Mouse (Mus musculus): ENCODE data around the gene Pik3r6. TPM values are rescaled to one million over a fixed set of nuclear protein-coding genes. Genes with fewer than 3 reads are reported as not detected.

Pik3r6 gene
- total and polyA plus RNA-seq, 3 experiments: 0.42 to 1.5 TPM; not detected in 1

DNA sequence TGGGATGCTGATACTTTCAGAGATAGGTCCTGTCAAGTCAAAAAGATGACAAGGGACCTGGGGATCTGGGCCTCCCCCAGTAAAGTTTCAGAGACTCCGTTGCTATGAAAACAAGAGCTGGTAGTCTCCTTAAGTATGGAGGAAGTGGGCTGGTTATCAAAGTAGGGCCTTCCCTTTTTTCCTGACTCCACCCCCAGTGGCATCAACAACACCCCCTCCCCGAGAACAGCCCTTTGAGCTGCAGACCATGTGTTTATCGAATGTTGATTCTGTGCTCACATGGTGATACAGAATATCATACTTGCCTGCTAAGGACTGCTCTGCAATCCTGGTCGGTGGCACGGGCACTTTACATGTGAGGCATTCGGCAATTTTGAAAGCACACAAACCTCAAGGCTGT lies 19.6 kb upstream of the Pik3r6 start (continued):
- no peak for TF ChIP-seq ZKSCAN1 (IDR thresholded peaks at IDR 0.05; ENCODE audit: low read depth, low read length)
- peak; percentile 54; the same call in 1 of the 2 replicates for TF ChIP-seq TBP (IDR thresholded peaks at IDR 0.05; ENCODE audit: low read depth, low read length)
- no peak for TF ChIP-seq CHD2 (IDR thresholded peaks at IDR 0.05; ENCODE audit: low read length)
- no peak for TF ChIP-seq CHD1 (IDR thresholded peaks at IDR 0.05; ENCODE audit: low read depth, low read length)
- TF ChIP-seq MYC (IDR thresholded peaks at IDR 0.05; ENCODE audit: low read depth, low read length): peak; percentile 86
- TF ChIP-seq MAX (IDR thresholded peaks at IDR 0.05; ENCODE audit: low read length): peak; percentile 93
- TF ChIP-seq POLR2A (IDR thresholded peaks at IDR 0.05; ENCODE audit: control insufficient read depth in 1 of 2, insufficient read depth in 1 of 2, low read depth in 1 of 2, low read length in 2 of 2, poor library complexity in 1 of 2): no peak
- TF ChIP-seq MEF2A (IDR thresholded peaks at IDR 0.05; ENCODE audit: extremely low read depth, insufficient replicate concordance, low read depth, low read length, poor library complexity, severe bottlenecking): no peak
- TF ChIP-seq RAD21 (IDR thresholded peaks at IDR 0.05; ENCODE audit: low read depth, low read length): no peak
- TF ChIP-seq NRF1 (IDR thresholded peaks at IDR 0.05; ENCODE audit: insufficient read depth, low read depth, low read length, poor library complexity, severe bottlenecking): no peak
- TF ChIP-seq ZC3H11A (IDR thresholded peaks at IDR 0.05; ENCODE audit: low read depth, low read length): no peak
- TF ChIP-seq MYB (IDR thresholded peaks at IDR 0.05; ENCODE audit: low read depth, low read length): no peak
- peak; percentile 14; the same call in 1 of the 2 replicates for TF ChIP-seq TAL1 (IDR thresholded peaks at IDR 0.05; ENCODE audit: low read length)
- TF ChIP-seq BHLHE40 (IDR thresholded peaks at IDR 0.05; ENCODE audit: borderline replicate concordance, low read depth, low read length): no peak; the same call in 1 of the 2 replicates
- TF ChIP-seq HCFC1 (IDR thresholded peaks at IDR 0.05; ENCODE audit: low read depth, low read length): 0 out of 2 replicates have a peak, but pooled peaks have one; percentile 45
- no peak for TF ChIP-seq MAFK (IDR thresholded peaks at IDR 0.05; ENCODE audit: borderline replicate concordance, low read depth, low read length)
- TF ChIP-seq ETS1 (IDR thresholded peaks at IDR 0.05; ENCODE audit: low read depth, low read length): peak; percentile 65
- TF ChIP-seq RCOR1 (IDR thresholded peaks at IDR 0.05; ENCODE audit: low read depth, low read length): no peak

DNA sequence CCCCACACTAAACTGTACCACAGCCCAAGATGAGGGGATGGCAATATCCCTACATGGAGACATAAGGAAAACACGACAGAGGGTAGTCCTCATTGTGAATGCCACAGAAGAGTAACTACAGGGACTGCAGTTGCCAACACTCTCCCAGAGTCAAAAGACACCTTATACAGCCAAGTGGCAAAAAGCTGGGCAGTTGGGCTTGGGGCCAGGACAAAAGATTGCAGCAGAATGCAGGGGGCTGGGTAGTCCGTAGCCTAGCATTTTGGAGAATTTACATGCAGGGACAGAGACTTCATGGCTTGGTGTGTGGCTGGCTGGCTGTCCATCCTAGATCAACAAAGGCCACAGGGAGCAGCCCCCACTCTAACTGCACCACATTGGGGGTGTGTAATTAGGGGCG lies 18.4 kb upstream of the Pik3r6 start:
- Histone ChIP-seq H3K9me3 (replicated peaks; ENCODE audit: insufficient read depth, low read length) (no peaks in the 10 kb centered on the region), H3K79me2 (ENCODE audit: control insufficient read depth, insufficient read depth, low read length, poor library complexity) (no peaks in the 10 kb centered on the region), H3K9ac (ENCODE audit: control insufficient read depth, low read depth, low read length, poor library complexity, severe bottlenecking) (no peak overlapping the region), H3K36me3 (ENCODE audit: control insufficient read depth in 1 of 2, insufficient read depth in 2 of 2, low read length in 2 of 2) (peaks cover 0 to 3% of the 10 kb centered on the region in 2 experiments; a peak in 2 of 4 replicates), H3K4me3 (ENCODE audit: control insufficient read depth in 1 of 2, insufficient read depth in 1 of 2, low read depth in 2 of 2, low read length in 2 of 2) (no peak overlapping the region), H3K27ac (ENCODE audit: control insufficient read depth, low read depth, low read length) (no peak overlapping the region), H3K4me1 (ENCODE audit: control insufficient read depth in 1 of 2, insufficient read depth in 2 of 2, low read length in 2 of 2) (peaks cover 3 to 11% of the 10 kb centered on the region in 2 experiments; a peak in 3 of 4 replicates), H3K27me3 (ENCODE audit: control insufficient read depth in 1 of 2, insufficient read depth in 2 of 2, low read length in 2 of 2) (no peaks in the 10 kb centered on the region)
- no peak for DNase-seq (ENCODE audit: low read depth, low spot score)
- no peak for TF ChIP-seq ETS1 (IDR thresholded peaks at IDR 0.05; ENCODE audit: low read depth, low read length)
- no peak for TF ChIP-seq HCFC1 (IDR thresholded peaks at IDR 0.05; ENCODE audit: low read depth, low read length)
- no peak for TF ChIP-seq NELFE (IDR thresholded peaks at IDR 0.05; ENCODE audit: low read depth, low read length)
- no peak for TF ChIP-seq MYC (IDR thresholded peaks at IDR 0.05; ENCODE audit: low read depth, low read length)
- no peak for TF ChIP-seq MEF2A (IDR thresholded peaks at IDR 0.05; ENCODE audit: extremely low read depth, insufficient replicate concordance, low read depth, low read length, poor library complexity, severe bottlenecking)
- TF ChIP-seq CHD1 (IDR thresholded peaks at IDR 0.05; ENCODE audit: low read depth, low read length): no peak
- TF ChIP-seq TBP (IDR thresholded peaks at IDR 0.05; ENCODE audit: low read depth, low read length): no peak
- no peak for TF ChIP-seq E2F4 (IDR thresholded peaks at IDR 0.05; ENCODE audit: borderline replicate concordance, low read depth, low read length)
- TF ChIP-seq GABPA (IDR thresholded peaks at IDR 0.05; ENCODE audit: low read depth, low read length): no peak
- TF ChIP-seq ELF1 (IDR thresholded peaks at IDR 0.05; ENCODE audit: low read depth, low read length): no peak
